Mouse (Mus musculus): Measurements from ENCODE around the gene Tm9sf4.

The Tm9sf4 gene

DNA sequence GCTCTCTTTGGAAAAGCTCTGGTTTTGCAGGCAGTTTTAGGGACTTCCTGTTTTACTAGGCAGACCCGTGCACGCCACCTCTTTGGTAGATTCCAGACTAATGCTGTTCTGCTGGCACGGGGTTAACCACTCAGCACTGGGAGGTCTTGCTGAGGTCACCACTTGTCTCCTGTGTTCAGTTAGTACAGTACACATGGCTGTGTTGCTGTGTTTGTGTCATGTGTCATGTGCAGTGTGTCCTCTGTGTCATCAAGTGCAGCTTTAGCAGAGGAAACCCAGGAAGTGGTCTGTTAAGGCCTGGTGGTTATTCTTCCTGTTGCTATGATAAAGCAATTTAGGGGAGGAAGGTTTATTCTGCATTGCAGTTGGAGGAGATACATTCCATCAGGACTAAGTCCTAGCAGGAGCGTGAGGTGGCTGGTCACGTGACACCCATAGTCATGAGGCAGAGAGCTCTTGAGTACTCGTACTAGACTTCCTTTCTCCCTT, 53.7 kb downstream of the Tm9sf4 start:
- DNase-seq (ENCODE audit: low read depth, low spot score): no peak

DNA sequence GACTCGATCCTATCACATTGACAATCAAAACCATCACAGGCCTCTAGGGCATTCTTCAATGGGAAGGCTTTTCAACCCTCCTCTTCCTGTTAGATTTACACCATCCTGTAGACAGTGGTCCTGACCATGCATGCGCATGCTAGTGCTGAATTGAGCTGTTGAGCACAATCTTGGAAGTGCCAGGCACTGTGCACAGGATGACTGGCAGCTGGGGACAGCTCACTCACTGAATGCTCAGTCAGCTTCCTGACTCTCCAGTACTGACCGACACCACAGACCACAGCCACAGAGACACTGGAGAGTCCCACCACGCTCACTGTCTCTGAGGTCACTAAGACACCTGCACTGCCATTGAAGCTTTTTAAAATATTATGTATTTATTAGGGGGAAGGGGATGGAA, 54.3 kb downstream of the Tm9sf4 start:
- DNase-seq (ENCODE audit: low read depth, low spot score): no peak

DNA sequence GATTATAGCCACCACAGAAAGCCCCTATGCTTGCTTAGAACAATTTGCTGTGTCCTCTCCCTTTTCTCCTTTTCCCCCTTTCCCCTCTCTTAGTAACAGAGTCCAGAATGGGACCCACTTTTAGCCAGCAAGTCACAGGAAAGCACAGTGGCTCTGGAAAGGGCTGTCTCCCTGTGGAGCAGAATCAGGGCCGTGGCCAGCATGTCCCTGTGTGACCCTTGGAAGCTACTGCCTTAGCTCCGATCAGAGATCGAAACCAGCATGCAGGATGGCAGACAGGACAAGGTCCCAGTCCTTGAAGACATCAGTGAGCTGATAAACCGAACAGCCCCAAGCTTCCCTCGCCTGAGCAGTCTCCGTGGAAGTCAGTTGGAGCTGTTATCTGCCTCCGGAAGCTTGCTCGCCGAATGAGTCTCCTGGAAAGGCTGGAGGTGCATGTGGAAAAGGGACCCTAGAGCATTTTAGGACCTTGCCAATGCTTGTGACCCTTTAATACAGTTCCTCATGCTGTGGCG, 56.8 kb downstream of the Tm9sf4 start:
- no peak for DNase-seq (ENCODE audit: low read depth, low spot score)

DNA sequence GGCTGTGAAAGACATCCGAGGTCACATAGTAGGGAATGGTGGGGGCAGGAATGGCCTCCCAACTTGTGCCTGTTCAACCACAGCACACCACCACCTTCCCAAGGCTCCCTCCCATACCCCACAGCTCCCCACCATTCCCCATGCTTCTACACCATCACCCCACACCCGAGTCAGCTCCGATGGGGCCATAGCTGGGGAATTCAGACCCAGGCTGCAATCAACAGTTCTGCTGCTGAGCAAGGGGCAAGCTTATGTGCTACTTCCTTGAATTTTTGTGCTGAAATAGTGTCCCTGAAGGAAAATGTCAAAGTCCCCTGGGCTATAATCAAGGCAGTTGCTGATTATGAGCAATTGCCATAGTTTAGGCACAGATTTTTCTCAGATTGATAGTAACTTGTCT, 57.4 kb downstream of the Tm9sf4 start:
- no peak for DNase-seq (ENCODE audit: low read depth, low spot score)

DNA sequence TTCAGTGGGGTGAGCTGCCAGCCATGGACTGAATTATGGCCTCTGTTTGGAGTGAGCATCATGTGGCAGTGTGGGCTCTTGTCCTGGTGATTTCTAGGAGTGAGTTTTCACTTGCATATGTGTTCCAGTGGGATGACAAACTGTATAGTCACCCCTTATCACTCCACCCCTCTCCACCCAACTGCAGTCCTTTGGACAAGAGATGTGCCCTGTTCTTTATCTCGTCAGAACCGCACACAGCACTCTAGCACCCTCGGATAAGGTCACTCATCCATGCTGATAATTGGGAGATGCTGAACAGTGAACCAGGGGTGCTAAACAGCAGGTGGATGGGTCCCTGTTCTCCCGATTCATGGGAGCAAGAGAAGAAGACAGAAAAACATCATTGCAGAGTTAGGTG, 60.5 kb downstream of the Tm9sf4 start:
- no peak for DNase-seq (ENCODE audit: low read depth, low spot score)

DNA sequence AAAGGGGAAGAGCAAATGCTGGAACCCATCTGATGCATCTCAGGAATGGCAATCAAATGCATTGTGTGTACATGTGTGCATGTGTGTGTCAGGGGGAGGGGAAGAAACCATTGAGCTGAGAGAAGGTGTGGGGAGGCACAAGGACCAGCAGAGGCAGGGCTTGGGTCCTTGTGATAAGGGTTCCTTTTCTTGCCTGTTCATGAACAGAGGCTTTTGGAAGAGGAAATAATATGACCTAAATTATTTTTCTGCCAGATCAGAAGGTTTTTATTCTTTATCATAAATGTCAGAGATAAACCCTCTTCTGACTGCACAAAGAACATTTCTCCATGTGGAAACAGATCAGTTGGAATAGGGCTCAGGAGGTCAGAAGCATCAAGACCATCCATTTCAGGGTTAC, 61.0 kb downstream of the Tm9sf4 start:
- DNase-seq (ENCODE audit: low read depth, low spot score): no peak

DNA sequence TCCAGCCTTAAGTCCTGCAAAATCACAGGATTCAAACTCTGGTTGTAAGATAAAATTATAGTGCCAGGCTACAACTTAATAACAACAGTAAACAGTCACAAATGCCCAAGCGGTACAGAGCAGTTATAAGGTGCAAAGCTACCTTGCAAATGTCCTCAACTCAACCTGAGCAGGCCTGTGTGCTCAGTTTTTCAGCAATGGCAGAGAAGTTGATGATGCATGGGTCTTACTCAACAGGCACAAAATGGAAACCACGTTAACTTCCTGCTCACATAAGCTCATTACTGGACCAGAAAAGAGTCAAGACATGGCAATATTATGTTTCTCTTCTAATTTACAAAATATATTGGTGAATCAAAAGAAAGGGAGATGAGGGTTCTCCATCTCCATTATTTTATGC, 61.5 kb downstream of the Tm9sf4 start:
- no peak for DNase-seq (ENCODE audit: low read depth, low spot score)

DNA sequence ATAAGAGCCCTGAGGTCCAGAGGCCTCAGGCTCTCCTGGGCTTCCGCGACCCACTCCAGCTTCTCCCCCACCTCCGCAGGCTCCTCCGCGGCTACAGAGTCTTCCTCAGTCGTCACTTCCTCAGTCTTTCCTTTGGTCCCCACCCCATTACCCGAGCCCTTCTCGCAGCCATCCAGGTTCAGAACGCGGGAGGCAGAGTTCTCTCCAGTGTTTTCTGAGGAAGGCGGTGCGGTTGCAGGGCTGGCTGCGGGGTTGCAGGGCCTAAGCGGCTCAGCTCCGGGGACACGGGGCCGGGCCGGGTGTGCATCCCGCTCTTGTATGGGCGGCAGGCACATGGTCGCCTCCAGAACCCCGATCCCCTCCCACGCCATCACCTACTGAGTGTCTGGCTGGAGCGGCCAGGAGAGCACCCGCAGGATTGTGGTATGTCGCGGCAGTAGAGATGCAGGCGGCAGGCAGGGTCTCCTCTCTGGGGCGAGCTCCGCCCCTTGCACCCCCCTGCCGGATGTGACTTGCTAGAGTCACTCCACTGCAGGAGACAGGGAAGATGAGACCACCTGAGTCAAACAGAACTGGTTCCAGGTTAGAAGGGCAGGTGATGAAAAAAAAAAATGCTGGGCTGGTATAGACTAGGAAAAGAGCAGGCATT, 64.0 kb downstream of the Tm9sf4 start, which contains the start of gene Tspyl3:
Gene Tspyl3 (minus strand): TSS at position 496 of the 649 bp plus-strand sequence.
- peak; percentile 39 for DNase-seq (ENCODE audit: low read depth, low spot score)

DNA sequence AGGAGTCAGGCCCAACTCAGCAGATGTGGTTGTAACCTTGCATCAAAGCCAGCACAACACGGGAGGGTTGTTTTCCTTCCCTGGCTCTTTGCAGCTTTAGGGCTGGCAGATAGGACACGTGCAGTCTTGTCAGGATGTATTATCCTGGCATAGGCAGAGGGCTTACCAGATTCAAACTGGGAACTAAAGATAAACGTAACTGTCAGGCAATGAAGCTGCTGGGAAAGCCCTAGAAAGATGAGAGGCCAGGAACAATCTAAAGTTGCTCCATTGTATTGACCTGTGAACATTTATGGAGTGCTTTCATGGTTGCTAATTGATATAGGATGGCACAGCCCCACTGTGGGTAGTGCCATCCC, 64.5 kb downstream of the Tm9sf4 start:
- no peak for DNase-seq (ENCODE audit: low read depth, low spot score)

DNA sequence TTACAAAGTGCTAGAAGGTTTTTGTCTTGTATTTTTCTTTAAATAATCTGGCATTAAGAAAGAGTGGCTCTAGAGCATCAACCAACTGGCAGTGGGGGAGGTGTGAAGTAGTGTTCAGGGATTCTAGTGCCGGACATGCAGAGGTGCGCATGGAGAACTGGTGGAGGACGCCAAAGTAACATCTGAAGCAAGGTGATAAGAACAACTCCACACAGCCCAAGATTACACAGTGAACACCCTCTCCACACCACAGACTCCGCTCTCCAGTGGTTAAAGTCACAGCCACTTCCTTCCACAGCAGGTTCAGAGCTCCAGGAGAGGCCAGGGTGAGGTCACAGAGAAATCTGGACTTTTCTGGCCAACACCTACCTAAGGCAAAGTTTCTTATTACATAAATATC, 66.9 kb downstream of the Tm9sf4 start:
- no peak for DNase-seq (ENCODE audit: low read depth, low spot score)

DNA sequence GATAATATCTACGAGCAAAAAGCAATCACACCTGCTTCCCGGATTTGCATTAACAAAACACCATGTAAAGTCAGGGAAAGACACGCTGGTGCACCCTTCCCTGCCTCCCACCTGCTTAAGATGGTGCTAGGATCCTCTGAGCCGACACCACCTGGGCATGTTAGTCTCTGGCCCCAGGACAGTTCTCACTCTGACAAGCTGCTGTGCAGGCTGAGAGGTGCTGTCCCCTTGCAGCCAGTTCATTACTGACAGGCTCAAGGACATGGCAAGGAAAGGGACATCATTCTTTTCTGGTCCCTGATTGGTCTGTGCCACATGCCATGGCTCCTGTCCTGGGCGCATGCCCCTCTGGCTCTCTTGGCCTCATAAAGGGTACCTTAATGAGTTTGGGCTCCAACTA, 67.4 kb downstream of the Tm9sf4 start:
- no peak for DNase-seq (ENCODE audit: low read depth, low spot score)

DNA sequence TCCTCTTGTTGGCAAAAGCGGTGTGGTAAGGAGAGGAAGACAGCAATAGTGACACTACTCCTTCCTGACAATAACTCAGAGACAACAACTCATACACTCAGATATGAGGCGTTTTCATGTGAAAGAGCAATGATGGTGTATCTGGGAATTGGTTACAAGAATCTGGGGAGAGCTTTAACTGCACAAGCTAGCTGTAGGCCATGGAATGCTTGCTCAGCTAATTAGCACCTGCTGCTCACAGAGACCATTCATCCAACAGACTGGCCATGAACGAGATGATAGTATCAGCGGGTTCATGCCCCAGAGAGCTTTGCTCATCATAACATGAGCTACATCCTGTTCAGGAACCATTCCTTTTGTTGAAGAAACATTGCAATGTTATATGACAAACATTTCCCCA, 76.1 kb downstream of the Tm9sf4 start:
- no peak for DNase-seq (ENCODE audit: low read depth, low spot score)

DNA sequence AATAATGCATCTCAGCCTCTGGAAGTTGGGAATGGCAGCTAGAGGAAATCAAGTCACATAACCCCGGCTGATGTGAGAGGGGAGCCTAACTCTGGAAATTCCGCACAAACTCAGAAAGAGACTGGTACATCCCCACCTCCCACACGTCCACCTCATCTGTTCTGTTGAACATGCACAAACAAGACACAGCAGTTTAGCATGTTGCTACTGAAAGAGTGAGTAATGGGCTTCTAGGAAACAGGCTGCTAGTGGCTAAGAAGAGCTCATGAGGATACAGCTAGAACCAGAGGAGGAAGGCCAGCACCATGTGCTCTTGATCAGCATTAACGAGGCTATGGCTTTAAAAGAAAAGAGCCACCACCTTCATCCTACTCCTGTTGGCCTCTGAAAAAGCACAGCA, 76.8 kb downstream of the Tm9sf4 start:
- no peak for DNase-seq (ENCODE audit: low read depth, low spot score)

DNA sequence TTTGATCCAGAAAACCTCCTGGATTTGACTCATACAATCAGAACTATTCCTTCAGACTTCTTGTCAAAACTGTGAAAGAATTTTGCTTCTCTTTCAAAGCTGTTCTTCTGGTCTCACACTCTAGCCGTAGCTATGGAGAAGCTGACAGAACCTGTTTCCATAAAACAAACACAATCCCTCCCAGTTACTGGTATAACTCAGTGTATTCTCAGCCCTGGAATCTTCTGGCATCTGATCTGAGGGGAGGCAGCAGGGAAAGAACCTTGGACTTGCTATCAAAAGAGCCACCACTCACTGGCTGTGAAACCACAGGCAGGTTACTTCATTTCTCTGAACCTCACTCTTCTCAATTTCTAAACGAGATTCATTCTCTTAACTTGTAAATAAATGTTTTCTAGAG, 77.3 kb downstream of the Tm9sf4 start:
- DNase-seq (ENCODE audit: low read depth, low spot score): no peak

DNA sequence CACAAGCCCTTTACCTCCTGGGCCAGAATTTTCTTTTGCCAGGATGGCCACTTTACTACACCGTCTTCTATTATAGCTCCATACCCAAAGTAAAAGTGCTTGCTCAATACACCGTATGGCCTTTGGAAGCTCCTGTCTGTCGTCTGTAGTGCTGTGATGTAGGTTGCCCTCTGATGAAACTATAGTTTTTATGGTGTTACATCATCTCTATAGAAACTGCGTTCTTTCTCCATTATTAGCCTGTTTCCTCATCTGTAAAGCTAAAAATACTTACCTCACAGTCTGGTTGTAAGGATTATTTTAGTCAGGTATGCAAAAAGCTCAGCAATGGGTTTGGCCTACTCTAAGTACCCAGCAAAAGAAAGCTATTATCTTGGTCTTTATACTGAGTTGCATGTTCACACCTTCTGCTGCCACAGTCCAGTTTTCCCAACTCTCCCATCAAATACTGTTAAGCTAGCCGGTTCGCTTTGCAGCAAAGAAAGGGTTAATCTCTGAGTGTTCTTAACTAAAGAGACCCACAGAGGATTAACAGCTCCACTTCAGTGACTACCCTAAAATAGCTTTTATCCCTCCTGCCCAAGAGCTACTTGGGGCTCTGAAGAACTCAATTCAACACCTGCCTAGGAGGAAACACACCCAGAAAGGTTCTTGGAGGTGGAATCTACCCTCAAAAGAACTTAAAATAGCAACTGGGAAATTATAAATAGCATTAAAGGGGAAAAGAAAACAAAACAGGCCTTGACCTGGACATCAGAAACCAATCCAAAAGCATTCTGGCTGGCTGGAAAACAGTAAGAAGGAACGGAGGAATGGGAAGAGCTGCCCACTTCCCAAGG, 78.1 kb downstream of the Tm9sf4 start:
- DNase-seq (ENCODE audit: low read depth, low spot score): no peak

DNA sequence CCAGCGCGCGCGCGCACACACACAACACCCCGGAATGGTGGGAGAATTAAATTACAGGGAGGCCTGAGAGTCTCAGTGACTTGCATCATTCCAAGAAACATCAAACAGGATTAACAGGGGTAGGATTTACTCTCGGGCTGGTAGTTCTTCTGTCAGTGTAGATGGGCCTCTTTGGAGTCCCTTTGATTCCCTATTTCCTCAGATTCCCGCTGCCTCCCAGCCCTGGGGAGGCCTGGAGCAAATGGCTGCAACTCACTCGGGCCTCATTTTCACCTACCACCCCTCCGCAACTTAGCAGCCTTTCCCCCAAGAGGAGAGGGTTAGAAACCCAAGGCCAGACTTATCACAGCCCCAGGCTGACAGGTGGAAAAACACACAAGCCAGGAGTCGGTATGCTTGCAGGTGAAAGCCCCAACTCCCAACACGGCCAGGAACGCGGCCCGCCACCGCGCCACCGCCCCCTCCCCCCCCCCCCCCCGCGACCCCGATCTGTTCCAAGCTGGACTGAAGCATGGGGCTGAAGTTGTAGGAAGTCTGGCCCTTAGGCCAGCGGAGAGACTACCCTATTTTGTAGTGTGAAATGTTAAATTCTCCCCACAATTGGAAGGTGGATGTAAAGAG, 78.9 kb downstream of the Tm9sf4 start:
- DNase-seq (ENCODE audit: low read depth, low spot score): no peak

DNA sequence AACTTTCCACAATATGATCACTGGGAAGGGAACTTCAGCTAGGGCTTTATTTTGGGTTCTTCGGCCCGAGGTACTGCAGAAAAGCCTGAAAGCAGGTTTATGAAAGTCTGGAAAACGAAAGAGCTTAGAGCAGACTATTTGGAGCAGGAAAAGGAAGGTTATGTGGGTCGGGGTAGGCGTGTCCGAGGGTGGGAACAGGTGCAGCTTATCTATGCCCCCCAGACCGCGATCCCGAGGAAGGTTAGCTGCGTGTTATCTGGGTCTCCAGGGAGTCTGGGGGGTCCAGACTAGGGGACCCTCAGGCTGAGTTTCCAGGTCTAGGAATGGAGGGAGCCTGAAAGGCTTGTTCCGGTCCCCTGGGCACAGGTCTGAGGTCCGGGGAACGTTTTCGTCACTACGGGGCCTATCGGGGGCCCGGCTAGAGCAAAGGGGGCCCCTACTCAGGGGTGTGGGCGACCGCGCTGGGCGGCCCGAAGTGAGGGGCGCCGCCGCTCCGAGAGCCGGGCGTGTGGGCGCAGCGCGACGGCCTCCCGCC, 79.7 kb downstream of the Tm9sf4 start:
- DNase-seq (ENCODE audit: low read depth, low spot score): no peak

DNA sequence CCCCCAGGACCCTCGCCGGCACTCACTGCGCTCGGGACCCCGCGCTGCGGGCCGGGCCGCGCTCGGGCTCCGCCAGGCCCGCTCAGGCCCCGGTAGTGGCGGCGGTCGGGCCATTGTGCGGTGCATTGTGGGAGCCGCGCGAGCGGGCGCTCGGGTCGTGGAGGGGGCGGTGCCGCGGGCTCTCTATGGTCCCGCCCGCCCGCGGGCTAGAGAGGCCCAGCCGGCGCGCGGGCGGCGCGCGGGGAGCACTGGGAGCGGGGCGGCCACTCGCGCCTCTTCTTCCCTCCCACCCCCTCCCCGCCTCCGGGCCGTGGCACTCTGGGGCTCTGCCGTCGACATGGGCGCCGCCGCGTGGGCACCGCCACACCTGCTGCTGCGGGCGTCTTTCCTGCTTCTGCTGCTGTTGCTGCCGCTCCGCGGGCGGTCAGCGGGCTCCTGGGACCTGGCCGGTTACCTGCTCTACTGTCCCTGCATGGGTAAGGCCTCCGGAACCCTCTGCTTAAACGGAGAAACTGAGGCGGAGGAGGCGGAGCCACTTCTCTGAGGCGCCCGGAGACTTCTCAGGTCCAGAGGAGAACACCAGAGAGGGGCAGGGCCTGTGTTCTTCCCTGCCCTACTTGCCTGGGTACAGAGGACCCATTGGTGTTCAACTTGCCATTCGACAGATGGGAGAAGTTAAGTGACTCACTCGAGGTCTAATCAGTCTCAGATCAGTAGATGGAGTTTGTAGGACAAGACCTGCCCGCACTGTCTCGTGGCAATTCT, 80.3 kb downstream of the Tm9sf4 start, which contains the start of the genes Plagl2 and Pofut1:
Gene Plagl2 (minus strand): TSS at position 177 of the 765 bp plus-strand sequence.
Gene Pofut1 (plus strand): TSS at position 284 of the 765 bp plus-strand sequence.
- DNase-seq (ENCODE audit: low read depth, low spot score): peak; percentile 82

DNA sequence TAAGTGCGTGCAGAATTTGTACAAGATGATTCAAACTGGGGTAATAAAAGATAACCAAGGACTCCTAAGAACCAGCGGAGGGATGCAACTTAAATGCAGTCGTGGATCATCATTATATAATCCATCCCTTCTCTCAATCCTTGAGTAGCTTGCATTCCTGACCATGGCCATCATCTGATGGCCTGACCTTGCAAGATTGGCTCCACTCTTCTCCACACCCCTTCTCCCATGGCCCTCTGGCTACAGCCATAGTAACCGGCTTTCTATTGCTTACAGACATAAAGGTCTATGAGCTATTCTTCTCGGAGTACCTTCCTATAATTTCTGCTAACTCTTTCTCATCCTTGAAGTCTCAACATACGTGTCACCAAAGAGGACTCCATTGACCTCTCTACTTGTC, 81.1 kb downstream of the Tm9sf4 start:
- DNase-seq (ENCODE audit: low read depth, low spot score): no peak

DNA sequence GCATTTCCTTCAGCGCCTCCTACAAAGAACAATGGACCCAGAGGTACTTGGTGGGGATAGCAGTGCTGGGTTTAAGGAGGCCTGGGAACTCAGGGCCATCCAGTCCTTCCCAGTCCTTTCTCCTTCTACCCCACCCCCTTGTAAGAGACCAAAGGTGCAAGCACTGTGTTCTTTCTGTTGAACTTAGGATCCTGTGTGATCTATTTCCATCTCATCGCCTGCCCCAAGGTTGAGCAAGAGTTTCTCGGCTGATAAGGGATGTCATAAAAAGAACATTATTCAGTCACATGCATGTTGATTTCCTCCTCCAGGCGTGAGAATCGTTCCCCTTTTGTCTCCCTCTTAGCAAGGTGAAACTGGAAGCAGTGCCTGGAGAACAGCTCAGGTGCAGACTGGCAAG, 88.6 kb downstream of the Tm9sf4 start:
- no peak for DNase-seq (ENCODE audit: low read depth, low spot score)

DNA sequence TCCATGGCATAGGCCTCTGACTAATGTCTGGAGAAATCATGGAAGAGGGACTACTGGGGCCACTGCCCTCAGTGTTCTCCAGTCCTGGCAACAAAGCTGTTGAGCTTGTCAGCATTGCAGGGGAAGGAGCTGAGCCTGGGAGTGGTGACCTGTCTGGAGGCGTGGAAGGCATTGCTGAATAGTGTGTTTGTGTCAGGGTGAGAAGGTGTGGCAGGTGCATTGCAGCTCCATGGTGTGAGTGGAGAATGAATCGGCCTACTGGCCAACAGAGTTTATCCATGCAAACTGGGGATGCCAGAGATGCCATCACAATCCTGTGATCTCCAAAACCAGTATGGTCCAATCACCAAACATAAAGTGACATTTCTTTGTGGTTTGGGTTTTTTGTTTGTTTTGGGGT, 95.5 kb downstream of the Tm9sf4 start:
- DNase-seq (ENCODE audit: low read depth, low spot score): no peak
